Mouse (Mus musculus) left cerebral cortex, postnatal 36 days (tissue): ENCODE measurements at regions not wholly inside any gene's neighbourhood (a gene's known extent, or its start where the extent isn't known, plus 50 kb on each side); places are given as distances from the start of the nearest gene placed in this dataset.

ENCODE experiments used
- DNase-seq, 2 experiments: peaks; one replicate each; pipeline ENCODE4 v3.0.0; 2021 to 2022; ENCODE audit warnings: low spot score in 2 of 2, mixed read lengths in 1 of 2
- intact Hi-C: fragments of 180-260 bp; cut with DNase I; formaldehyde crosslinking; loops from one replicate; pipeline ENCODE4 v1.15.1; 2025

DNA sequence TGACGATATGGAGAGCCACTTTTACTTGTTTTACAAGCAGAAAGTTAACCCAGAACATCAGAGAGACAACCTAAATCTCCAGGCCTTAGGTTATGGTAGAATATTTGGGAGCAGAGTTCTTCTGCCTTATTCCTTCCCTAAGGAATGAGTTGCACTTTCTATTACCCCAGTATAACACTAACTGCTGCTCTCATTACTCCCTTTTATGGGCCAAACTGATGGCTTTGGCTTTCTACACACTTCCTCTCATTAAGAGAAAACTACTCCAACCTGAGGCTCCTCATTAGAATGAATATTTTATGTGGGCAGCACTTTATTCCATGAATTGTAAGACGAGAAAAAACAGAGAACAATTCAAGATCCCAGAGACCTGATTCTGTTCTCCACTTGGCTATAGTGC lies 289.0 kb upstream of the Tnc start:
- no peak for DNase-seq
- intact Hi-C loops: no loop called here

DNA sequence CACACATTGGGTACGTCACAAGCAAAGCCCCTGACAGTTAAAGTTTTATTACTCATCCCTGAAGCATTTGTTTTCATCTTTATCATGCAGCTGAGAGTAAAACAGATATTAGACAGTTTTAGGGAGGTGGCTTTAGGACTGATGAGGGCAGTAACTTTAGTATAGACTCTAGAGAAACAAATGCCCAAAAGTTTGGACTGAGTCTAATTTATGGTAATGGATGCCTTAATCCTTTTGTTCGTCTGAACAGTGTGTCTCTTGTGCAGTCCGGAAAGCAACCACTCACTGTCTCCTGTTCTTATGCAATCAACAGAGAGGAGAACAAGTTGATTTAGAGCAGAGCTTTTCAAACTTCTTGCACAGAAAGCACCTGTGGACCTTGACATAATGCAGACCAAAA lies 283.4 kb upstream of the Tnc start:
- intact Hi-C loops: no loop called here
- DNase-seq: no peak

DNA sequence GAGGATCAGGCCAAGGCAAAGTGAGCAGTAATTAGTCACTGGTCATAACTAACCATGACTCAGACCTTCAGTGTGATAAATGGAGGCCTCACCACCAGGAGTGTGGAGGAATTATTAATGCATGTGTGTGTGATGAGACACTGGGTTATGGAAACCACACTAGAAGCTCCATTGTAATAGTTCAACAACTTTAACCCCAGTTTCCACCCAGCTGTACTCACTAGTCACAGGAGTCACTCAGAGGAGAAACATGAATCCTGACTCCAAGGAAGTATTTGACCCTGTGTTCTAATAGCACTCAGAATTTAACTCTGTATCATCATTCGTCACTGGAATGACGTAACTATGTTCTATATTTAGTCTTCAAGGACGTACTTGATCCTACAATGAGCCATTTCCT lies 277.6 kb upstream of the Tnc start:
- DNase-seq: no peak

DNA sequence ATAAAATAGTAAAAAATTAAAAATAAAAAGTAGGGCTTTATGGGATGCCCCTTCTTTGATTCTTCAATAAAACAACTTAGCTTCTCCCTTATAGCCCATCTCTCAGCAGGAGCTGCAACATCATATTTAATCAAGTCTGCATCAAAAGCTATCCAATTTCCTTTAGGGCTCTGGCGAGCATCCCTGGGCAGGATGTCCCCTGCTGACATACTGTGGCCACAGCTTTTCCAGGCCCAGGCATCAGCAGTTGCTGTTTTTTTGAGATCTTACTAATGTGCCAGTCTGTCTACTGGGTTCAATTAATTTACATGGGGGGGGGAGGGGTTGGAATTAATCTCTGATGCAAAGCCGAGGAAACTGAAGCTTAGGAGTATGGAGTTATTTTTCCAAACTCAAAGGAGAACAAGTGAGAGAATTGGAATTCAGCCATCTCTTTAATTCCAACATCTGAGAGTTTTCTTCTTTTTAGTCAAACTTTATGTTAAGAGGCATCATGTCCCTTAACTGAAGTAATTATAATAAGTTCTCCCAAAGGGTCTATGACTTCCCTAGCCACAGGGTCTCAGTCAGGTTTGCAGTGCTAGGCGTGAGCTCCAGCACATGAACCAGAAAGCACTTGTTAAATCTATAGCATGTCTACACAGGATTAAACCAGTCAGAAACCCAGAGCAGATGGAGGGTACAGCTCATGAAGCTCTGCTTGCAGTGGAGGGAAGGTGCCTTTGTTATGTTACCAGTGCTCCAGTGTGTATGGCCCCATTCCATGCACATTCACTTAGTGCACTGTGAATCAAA lies 269.9 kb upstream of the Tnc start:
- intact Hi-C loops: no loop called here
- no peak for DNase-seq

More for the DNA sequence above, 277.6 kb upstream of the Tnc start:
- intact Hi-C loops: no loop called here

DNA sequence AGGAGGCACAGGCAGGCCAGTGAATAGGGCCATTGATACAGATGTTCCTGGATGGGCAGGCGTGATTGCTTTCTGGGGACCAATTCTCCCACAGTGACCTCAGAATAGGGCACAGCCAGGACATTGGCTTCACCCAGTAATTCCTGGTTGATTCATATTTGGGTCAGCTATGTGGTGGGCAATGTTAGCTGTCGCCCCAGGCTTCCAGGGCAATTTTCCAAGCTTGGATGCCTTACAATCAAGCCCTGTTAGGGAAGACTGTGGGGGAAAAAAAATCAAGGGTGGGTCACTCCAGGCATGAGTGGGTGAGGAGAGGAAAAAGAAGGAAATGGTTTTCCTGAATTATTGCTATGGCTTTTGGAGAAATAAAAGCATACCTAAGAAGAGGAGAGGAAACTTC lies 250.1 kb upstream of the Tnc start:
- intact Hi-C loops: no loop called here
- no peak for DNase-seq

DNA sequence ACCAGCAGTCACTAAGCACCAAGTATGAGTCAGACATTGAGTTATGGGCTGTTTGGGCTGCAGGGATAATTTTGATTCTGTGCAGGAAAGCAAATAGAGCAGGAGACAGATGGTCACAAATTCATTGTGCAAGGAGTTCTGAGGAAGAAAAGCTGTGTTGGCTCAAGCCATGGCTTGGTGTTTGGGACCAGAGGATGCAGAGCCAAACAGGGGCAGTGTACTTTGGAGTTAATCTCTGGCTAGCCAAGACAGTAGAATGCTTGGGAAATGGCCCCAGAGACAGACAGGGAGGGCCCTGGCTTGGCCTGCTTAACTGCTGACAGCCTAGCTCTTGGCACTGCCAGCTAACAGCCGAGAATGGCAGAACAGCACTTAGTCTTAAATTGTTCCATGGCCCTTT lies 235.7 kb upstream of the Tnc start:
- peak; percentile 26 to 32 for DNase-seq
- intact Hi-C loops: no loop called here

DNA sequence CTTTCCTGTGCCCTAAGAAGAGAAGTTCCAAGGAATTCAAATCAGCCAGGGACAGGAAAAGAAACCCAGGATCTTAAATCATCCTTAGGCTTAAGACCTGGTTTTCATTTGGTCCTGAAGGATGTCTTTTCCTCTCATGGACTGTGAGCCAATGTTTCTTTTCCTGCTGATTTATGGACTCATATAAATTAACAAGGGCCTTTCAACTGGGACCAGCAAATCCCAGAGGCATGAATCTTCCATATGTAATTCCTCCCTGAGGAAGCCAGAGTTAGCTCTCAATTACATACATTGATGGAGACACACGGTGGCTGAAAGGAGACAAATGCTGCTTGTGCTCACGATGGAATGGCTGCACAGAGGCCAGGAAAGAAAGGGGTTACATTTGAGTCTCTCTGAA lies 230.2 kb upstream of the Tnc start:
- DNase-seq: no peak
- intact Hi-C loops: no loop called here

DNA sequence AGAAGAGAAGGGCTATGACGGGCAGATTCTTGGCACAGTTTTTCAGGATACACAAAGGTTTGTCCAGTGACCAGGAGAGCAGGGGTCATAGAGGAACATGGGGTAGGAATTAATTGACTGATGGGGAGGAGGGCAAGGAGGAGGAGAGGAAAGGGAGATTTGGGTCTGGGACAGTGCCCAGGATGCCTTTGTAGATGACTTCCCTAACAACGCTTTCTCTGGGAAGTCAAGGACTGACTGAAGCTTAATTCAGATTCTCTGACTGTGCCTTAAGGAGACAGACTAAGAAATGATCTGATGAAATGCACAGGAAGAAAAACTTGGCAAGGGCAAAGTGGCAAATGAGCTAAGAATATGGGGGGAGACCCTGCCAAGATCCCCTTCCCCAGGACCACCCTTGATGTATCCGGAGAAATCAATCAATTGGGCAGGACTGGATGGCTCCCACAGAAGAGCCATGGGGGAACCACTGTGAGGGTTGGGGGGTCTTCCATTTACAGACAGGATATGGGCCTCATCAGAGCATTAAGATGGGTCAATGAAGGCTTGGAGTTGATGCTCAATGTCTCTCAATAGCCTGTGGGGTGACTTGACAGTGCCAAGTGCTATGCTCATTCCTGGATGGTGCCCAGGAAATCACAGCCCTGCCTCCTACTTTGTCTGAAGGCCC lies 227.6 kb upstream of the Tnc start:
- intact Hi-C loops: no loop called here
- no peak for DNase-seq

DNA sequence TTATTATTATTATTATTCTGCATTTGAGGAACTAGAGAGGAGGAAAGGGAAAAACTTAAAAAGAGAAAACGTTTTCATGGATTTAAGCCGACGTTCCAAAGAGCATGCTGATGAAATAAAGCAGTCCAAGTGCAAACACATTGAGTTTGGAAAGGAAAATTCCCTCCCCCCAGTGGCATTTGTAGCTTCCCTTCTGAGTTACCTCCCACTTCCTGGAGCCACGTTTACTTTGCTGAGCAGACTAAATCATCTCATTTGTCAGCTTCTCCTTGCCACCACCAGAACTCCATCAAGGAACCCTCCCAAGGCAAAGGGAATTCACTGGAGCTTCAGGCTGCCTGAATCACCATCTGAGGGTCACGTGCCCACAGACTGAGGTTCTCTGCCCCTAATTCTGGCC lies 223.0 kb upstream of the Tnc start:
- no peak for DNase-seq
- intact Hi-C loops: no loop called here

DNA sequence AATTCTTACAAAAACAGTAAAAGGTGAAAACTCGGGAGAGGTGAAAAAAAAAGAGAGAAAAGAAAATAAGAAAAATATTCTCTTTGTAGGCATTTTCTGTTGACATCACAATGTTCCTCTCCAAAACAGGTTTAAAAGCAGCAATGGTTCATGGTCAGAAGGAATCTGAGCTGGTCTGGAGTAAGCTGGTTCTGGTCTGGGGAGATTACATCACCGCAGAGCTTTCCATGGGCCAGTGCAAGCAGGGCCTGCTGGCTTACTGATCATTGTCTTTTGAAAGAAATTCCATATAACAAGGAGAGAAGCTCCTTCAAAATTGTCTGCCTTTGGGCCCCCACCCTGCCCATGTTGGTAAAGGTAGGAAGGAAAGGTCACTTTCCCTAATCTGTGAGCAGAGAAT lies 222.3 kb upstream of the Tnc start:
- intact Hi-C loops: no loop called here
- no peak for DNase-seq

DNA sequence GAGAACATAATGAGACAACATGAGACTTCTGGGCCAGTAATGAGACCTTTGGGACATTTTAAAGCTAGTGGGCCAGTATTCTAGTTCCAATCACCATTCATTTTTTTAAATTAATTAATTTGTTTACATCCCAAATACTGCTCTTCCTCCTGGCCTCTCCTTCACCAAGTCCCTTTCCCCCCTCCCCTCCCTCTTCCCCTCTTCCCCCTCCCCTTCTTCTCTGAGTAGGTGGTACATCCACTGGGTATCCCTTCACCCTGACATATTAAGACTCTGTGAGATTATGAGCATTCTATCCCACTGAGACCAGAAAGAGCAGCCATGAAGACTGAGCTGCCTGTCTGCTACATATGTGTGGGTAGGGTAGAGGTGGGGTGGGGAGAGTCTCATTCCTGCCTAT lies 213.7 kb upstream of the Tnc start:
- intact Hi-C loops: no loop called here
- DNase-seq: no peak

DNA sequence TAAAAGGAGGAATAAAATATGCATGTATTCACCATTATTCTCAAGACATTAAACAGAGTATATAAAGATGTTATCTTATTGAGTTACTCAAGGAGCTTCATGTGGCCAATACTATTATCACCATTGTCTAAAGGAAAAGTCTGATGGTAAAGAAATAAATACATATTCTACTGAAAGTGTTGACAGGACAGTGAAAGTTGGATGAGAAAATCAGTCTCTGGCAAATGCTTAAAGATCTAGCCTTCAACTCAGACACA lies 213.3 kb upstream of the Tnc start:
- intact Hi-C loops: no loop called here

DNA sequence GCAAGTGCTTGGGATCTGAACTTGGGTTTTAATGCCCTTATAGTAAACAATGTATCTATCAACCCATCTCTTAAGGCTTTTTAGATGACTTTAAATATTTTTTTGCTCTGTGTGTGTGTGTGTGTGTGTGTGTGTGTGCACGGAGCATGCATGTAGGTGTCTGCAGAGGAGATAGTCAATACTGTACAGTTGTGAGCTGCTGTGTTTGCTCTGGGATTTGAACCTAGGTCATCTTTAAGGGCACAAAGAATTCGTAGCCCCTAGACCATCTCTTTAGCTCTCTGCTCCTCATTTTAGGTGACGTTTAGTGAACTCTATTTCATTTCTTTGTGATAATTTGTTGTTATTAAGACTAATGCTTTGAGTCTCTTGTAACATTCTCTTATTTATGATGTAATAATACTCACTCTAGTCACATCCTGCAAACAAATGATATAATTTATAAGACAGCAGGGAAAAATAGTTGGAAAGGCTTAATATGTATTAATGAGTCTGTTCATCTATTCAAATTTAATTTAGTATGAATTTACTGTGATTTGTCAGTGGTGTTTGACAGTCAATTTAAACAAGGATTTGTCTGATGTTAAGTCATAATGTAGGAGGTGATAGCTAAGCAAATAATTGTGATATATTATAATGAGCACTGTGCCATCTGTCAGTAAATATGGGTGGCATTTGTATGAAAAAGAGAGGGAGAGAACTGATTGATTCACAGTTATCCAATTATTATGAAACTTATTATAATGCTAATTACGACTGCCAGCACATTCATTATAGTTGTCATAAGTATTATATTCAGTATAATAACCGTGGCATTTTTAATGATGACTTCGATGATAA lies 212.8 kb upstream of the Tnc start:
- no peak for DNase-seq

More for the DNA sequence above, 213.3 kb upstream of the Tnc start:
- no peak for DNase-seq

DNA sequence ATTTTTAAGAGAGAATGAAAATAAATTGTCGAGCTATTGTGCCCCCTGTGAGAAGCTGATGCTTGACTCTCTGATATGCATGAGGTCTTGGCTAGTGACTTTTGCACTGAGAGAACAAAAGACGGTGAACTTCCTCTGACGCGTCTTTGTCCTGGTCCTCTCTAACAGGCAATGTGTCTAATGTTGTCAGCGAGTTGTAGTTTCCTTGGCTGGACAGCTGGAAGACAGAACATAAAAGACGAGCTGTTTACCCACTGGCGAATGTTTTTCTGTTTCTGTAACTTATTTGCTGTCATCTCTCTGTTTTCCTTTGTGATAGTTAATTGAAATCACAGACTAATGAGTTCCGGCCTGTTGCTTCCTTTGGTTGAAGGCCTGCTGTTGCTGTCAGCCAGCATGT lies 208.4 kb upstream of the Tnc start:
- no peak for DNase-seq
- intact Hi-C loops: no loop called here

More for the DNA sequence above, 212.8 kb upstream of the Tnc start:
- intact Hi-C loops: no loop called here

DNA sequence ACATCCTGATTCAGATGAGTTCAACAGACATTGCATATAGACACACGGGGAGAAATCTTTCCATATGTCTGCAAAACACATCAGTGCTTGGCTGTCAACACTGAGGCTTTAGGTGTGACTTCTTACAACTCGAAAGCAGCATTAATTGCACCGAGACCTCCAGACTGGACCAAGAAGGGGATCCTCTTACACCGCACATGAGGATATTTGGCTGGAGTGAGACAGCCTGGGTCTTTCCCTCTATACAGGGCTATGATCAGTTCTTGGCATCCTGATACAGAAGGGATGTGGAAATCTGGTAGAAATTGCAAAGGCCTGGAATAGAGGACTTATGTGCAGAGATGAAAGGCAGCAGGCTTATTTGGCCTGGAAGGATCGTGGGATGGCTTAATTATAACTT lies 203.9 kb upstream of the Tnc start:
- DNase-seq: no peak
- intact Hi-C loops: no loop called here

DNA sequence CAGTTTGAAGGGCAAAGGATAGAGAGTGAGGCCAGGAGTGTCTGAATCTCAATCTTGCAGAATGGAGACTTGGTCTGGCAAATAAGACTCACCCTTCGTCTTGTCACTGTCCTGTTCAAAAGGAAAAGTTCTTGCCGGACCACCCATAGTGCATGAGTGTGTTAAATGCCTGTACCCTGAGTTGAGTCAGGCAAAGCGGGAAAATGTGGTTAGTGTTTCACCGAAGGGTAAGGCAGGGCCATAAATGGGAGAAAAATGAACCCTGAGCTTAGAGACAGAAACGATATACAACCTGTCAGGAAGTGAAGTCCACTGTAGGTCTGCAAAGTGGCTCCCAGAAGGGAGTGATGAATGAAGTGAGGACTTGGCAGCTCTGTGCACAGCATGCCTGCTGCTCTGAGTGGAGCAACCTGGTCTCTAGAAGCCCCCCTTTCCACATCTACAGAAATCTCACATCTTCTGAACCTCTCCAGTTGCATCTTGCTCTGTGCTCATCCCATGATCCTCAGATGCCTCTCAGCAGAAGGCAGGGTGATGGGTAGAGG lies 191.5 kb upstream of the Tnc start:
- intact Hi-C loops: no loop called here
- no peak for DNase-seq

DNA sequence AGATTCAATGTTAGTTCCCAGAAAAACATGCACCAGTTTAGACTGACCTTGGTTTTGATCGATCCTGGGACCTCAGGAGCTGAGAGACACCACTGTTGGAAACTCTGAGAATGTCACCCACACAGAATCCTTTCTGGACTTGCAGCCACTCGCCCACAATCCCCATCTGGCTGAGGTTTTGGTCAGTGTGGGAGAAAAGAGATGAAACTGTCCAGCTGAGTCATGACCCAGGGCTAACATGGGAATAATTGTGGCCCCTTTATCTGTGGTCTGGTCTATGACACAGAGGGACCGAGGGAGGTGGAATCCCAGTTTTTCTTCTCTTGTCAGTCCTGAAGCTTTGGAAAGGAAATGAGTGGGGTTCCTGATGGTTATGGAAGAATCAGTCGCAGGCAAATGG lies 188.7 kb upstream of the Tnc start:
- DNase-seq: peak in 1 of 2 experiments; percentile 7
- intact Hi-C loops: no loop called here

DNA sequence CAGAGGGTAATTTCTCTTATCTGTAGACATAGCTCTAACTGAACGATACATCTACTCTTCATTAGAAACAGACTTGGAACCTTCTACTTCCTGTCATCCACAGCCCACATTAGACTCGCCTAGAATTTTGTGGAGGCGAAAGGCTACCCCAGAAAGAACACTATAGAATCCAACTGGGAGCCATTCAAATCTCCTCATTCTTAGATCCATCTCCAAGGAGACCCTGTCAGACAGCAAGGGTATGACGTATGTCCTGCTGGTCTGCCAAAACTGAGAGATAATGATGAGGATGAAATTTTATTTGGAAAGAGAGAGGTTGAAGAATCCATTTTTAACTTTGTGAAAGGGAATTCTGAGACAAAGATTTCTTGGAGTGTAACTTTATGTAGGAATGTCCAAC lies 185.3 kb upstream of the Tnc start:
- intact Hi-C loops: no loop called here
- DNase-seq: no peak

DNA sequence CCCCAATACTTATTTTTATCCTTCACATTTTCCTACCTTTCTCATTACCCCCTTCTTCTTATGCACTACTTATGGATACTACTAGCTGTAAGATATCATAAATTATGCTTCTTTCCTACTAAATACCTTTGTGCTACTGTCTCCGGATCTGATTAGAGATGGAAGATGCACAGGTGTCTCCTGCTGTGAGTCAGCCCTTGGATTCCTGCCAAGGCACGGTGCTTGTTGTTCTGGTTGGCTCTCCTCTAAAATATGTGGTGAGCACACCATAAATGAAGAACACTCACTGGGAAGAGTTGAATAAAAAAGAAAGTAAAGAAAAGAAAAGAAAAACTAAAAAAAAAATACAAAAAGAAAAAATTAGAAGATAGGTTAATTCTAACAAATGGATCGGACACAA lies 181.5 kb upstream of the Tnc start:
- intact Hi-C loops: no loop called here
- DNase-seq: no peak

DNA sequence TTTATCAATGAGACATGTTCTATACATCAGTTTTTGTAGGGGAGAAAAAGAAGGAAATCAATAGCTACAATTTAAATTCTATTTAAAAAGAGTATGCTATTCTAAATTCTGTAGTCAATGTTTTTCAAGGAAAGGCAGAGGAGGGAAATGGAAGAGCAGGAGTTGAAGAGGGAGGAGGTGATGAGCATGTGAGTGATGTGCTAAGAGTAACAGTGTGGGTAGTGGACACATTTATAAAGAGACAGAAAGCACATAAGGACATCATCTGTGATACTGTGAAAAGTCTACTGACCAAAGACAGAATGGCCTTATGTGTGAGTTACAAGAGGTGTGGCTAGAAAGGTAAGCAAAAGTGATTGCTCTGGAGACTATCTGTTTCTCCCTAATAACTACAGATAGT lies 179.8 kb upstream of the Tnc start:
- DNase-seq: no peak
- intact Hi-C loops: no loop called here

DNA sequence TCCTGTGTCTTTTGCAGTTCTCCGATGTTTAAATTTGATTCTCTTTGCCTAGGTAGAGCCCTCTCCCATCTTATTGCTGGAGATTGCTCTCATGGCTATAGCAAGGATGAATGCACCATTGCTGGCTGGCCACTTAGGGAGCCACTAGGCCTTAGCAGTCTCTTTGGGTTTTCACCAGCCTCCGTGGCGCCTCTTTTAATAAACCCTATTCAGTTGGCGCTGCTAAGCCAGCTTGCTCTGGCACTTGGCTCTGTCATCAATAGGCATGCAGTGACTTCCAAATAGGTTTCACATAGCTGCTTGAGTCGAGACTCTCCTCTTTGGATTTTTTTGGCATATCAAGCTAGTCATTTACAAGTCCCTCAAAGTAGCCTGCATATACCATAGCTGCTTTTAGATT lies 178.1 kb upstream of the Tnc start:
- DNase-seq: no peak
- intact Hi-C loops: no loop called here
